Mouse (Mus musculus) ES-E14 (cell line): ENCODE results near the gene Gm37419. TPM values are rescaled to one million over a fixed set of nuclear protein-coding genes. Genes with fewer than 3 reads are reported as not detected.

Source experiments
- DNase-seq: peaks from one replicate; pipeline ENCODE4 v3.0.0-alpha.2; 2013; ENCODE audit warnings: low read depth, low spot score
- H3K27ac ChIP-seq: 2 replicates; pipeline ENCODE4 v1.5.1; 2012; ENCODE audit warnings: low read depth, mild to moderate bottlenecking, low read length, moderate library complexity, mixed read lengths; ENCODE audit not compliant: poor library complexity, insufficient read depth, severe bottlenecking
- H3K36me3 ChIP-seq: 2 replicates; pipeline ENCODE4 v1.6.1; 2012; ENCODE audit warnings: mild to moderate bottlenecking, low read length, moderate library complexity, mixed read lengths; ENCODE audit not compliant: control insufficient read depth, poor library complexity, insufficient read depth, severe bottlenecking
- H3K4me1 ChIP-seq, 2 experiments: fragments of 150-350 bp in 1 of 2; sonication (generic) in 1 of 2; 2 replicates each; pipeline ENCODE4 v1.6.1; 2012; ENCODE audit warnings: low read length in 2 of 2, mild to moderate bottlenecking in 1 of 2, mixed read lengths in 1 of 2; ENCODE audit not compliant: control insufficient read depth in 2 of 2, insufficient read depth in 2 of 2, poor library complexity in 1 of 2
- H3K4me3 ChIP-seq, 2 experiments: fragments of 150-350 bp in 1 of 2; sonication (generic) in 1 of 2; 2 replicates each; pipeline ENCODE4 v1.5.1; 2012; ENCODE audit warnings: low read length in 2 of 2, low read depth in 1 of 2, mild to moderate bottlenecking in 1 of 2, mixed read lengths in 1 of 2; ENCODE audit not compliant: insufficient read depth in 1 of 2, poor library complexity in 1 of 2, severe bottlenecking in 1 of 2
- H3K9ac ChIP-seq: 2 replicates; pipeline ENCODE4 v1.6.1; 2012; ENCODE audit warnings: low read depth, mild to moderate bottlenecking, low read length, mixed read lengths; ENCODE audit not compliant: poor library complexity, insufficient read depth, severe bottlenecking
- H3K9me3 ChIP-seq: fragments of 150-350 bp; sonication (generic); 2 replicates; pipeline ENCODE4 v1.6.1; 2012; ENCODE audit warnings: low read depth, mild to moderate bottlenecking, low read length; ENCODE audit not compliant: control insufficient read depth, insufficient read depth
- CHD2 ChIP-seq: IDR thresholded peaks from 2 replicates; pipeline ENCODE4 v1.6.1; 2014; ENCODE audit warnings: mild to moderate bottlenecking, low read depth, low read length, inconsistent platforms
- HCFC1 ChIP-seq: IDR thresholded peaks from 2 replicates; pipeline ENCODE4 v1.6.1; 2012; ENCODE audit warnings: low read length, inconsistent platforms, borderline replicate concordance; ENCODE audit not compliant: insufficient read depth
- MAFK ChIP-seq: IDR thresholded peaks from 2 replicates; pipeline ENCODE4 v1.6.1; 2014; ENCODE audit warnings: mild to moderate bottlenecking, low read depth, low read length, inconsistent platforms; ENCODE audit not compliant: insufficient read depth
- ZC3H11A ChIP-seq: IDR thresholded peaks from 2 replicates; pipeline ENCODE4 v1.6.1; 2012; ENCODE audit warnings: low read depth, mild to moderate bottlenecking, inconsistent platforms, low read length, borderline replicate concordance
- ZNF384 ChIP-seq: IDR thresholded peaks from 2 replicates; pipeline ENCODE4 v1.6.1; 2012; ENCODE audit warnings: low read depth, low read length, inconsistent platforms
- in situ Hi-C, 2 experiments: fragments of 600-800 bp; cut with MboI; formaldehyde crosslinking; loops; one replicate each; pipeline ENCODE4 v1.15.1; 2025; ENCODE audit warnings: low sequenced_read_pairs in 2 of 2, inconsistent platforms in 1 of 2; ENCODE audit not compliant: unreplicated experiment in 2 of 2
- total RNA-seq: library from RNA; depleted of rRNA; stranded (reverse); fragments of 300-350 nt; gene quantifications from 2 replicates; pipeline ENCODE4 v1.2.3, GENCODE M21; 2012

Gm37419 gene
- total RNA-seq, 1 experiment, result not detected

GRCm38 (mm10) chr16:23980201-23980870 is 7.9 kb upstream of the Gm37419 start:
- no peak for DNase-seq
- H3K9ac ChIP-seq, result no peak overlapping the region
- H3K4me1 ChIP-seq, result peaks cover 6 to 12% of the 10 kb centered on the region in 2 experiments; a peak in 2 of 4 replicates

GRCm38 (mm10) chr16:23980991-23981720 is 7.1 kb upstream of the Gm37419 start:
- Histone ChIP-seq H3K36me3 (no peaks in the 10 kb centered on the region), H3K4me1 (peaks cover 6 to 12% of the 10 kb centered on the region in 2 experiments; a peak in 2 of 4 replicates), H3K9me3 (no peaks in the 10 kb centered on the region), H3K27ac (no peak overlapping the region), H3K9ac (no peak overlapping the region), H3K4me3 (peak overlapping the region; percentile 38 to 53; a peak in 3 of 4 replicates)
- no peak for DNase-seq
- TF ChIP-seq MAFK, result no peak
- no peak for TF ChIP-seq ZNF384
- no peak for TF ChIP-seq CHD2
- no peak for TF ChIP-seq HCFC1
- no peak for TF ChIP-seq ZC3H11A
- in situ Hi-C loops, result loop anchor here (10.0 to 25.0 kb wide), 4 partner anchors 331 to 1284 kb away; no protein-coding TSS in a partner anchor

More at GRCm38 (mm10) chr16:23980201-23980870, 7.9 kb upstream of the Gm37419 start:
- TF ChIP-seq MAFK (no peak), ZNF384 (no peak), HCFC1 (no peak), CHD2 (no peak), ZC3H11A (no peak)
- Histone ChIP-seq H3K9me3 (no peaks in the 10 kb centered on the region), H3K27ac (no peak overlapping the region), H3K36me3 (no peaks in the 10 kb centered on the region), H3K4me3 (peak overlapping the region in 1 of 2 experiments; percentile 53; a peak in 1 of 4 replicates)
- in situ Hi-C loops, result loop anchor here (10.0 to 25.0 kb wide), 4 partner anchors 332 to 1284 kb away; no protein-coding TSS in a partner anchor

GRCm38 (mm10) chr16:23981925-23982851 is 6.1 kb upstream of the Gm37419 start:
- no peak overlapping the region for H3K9ac ChIP-seq
- no peaks in the 10 kb centered on the region for H3K36me3 ChIP-seq
- peaks cover 6 to 15% of the 10 kb centered on the region in 2 experiments; a peak in 2 of 4 replicates for H3K4me1 ChIP-seq
- TF ChIP-seq ZC3H11A, result peak; percentile 38
- TF ChIP-seq CHD2, result no peak
- no peaks in the 10 kb centered on the region for H3K9me3 ChIP-seq
- in situ Hi-C loops, result loop anchor here (10.0 to 25.0 kb wide), 4 partner anchors 330 to 1283 kb away; no protein-coding TSS in a partner anchor
- no peak overlapping the region for H3K27ac ChIP-seq
- H3K4me3 ChIP-seq, result peak overlapping the region; percentile 45 to 48
- DNase-seq, result no peak

GRCm38 (mm10) chr16:23982891-23983588 is 5.2 kb upstream of the Gm37419 start:
- no peak for DNase-seq
- no peak for TF ChIP-seq MAFK
- in situ Hi-C loops, result loop anchor here (10.0 to 25.0 kb wide), 4 partner anchors 329 to 1282 kb away; no protein-coding TSS in a partner anchor
- Histone ChIP-seq H3K4me1 (peaks cover 6 to 15% of the 10 kb centered on the region in 2 experiments; a peak in 2 of 4 replicates), H3K9me3 (no peaks in the 10 kb centered on the region), H3K36me3 (no peaks in the 10 kb centered on the region), H3K27ac (no peak overlapping the region), H3K4me3 (peak overlapping the region; percentile 45 to 48), H3K9ac (no peak overlapping the region)
